Mouse (Mus musculus) small intestine, adult 2 months (tissue): ENCODE measurements around the gene Tbx21. TPM values are rescaled to one million over a fixed set of nuclear protein-coding genes. Genes with fewer than 3 reads are reported as not detected.

ENCODE experiments used
- H3K27ac ChIP-seq: fragments of 200-500 bp; 2 replicates; pipeline ENCODE4 v1.5.1; 2012; ENCODE audit warnings: low read depth, low read length, control low read depth, inconsistent platforms; ENCODE audit not compliant: insufficient read depth
- H3K27me3 ChIP-seq: fragments of 200-500 bp; 2 replicates; pipeline ENCODE4 v1.6.1; 2012; ENCODE audit warnings: mild to moderate bottlenecking, moderate library complexity, low read length, inconsistent platforms; ENCODE audit not compliant: control insufficient read depth, insufficient read depth
- H3K36me3 ChIP-seq: fragments of 200-500 bp; 2 replicates; pipeline ENCODE4 v1.6.1; 2012; ENCODE audit warnings: mild to moderate bottlenecking, low read length, control low read depth, inconsistent platforms; ENCODE audit not compliant: control insufficient read depth, insufficient read depth
- H3K4me1 ChIP-seq: fragments of 200-500 bp; 2 replicates; pipeline ENCODE4 v1.6.1; 2012; ENCODE audit warnings: low read length, inconsistent platforms, mixed read lengths; ENCODE audit not compliant: control insufficient read depth, insufficient read depth, insufficient read length
- H3K4me3 ChIP-seq: fragments of 200-500 bp; 2 replicates; pipeline ENCODE4 v1.5.1; 2012; ENCODE audit warnings: low read depth, mild to moderate bottlenecking, control low read depth, inconsistent platforms, low read length, moderate library complexity
- CTCF ChIP-seq: fragments of 200-500 bp; IDR thresholded peaks from 2 replicates; pipeline ENCODE4 v1.5.1; 2012; ENCODE audit warnings: low read depth, mild to moderate bottlenecking, control low read depth, inconsistent platforms, low read length, moderate library complexity, mixed read lengths; ENCODE audit not compliant: insufficient replicate concordance, insufficient read length; ENCODE audit errors: extremely low read depth
- POLR2A ChIP-seq: fragments of 200-500 bp; IDR thresholded peaks from 2 replicates; pipeline ENCODE4 v1.6.1; 2012; ENCODE audit warnings: low read depth, mild to moderate bottlenecking, control low read depth, inconsistent platforms, low read length, moderate library complexity
- WGBS: fragments of 180-500 bp; shearing (Covaris S2); methylation state at CpG from one replicate; pipeline ENCODE4 v1.1.7; 2018; 5-methylcytosine and 5-hydroxymethylcytosine counted together
- polyA plus RNA-seq: library from polyadenylated mRNA; depleted of rRNA; stranded (reverse); fragments of >200 nt; gene quantifications from 2 replicates; pipeline ENCODE4 v1.2.3, GENCODE M21; 2012

The Tbx21 gene
- polyA plus RNA-seq, 1 experiment = 2.3 TPM

GRCm38 (mm10) chr11:97130318-97130717, 15.2 kb upstream of the Tbx21 start:
- Histone ChIP-seq H3K4me1 (peaks cover 3% of the 10 kb centered on the region), H3K36me3 (no peaks in the 10 kb centered on the region), H3K4me3 (no peak overlapping the region), H3K27ac (no peak overlapping the region), H3K27me3 (0 out of 2 replicates have a peak, but pooled peaks cover 5% of the 10 kb centered on the region)
- no peak for TF ChIP-seq POLR2A
- TF ChIP-seq CTCF = no peak
- WGBS = 70% methylated on average over 7 of the region's 7 CpGs

DNA sequence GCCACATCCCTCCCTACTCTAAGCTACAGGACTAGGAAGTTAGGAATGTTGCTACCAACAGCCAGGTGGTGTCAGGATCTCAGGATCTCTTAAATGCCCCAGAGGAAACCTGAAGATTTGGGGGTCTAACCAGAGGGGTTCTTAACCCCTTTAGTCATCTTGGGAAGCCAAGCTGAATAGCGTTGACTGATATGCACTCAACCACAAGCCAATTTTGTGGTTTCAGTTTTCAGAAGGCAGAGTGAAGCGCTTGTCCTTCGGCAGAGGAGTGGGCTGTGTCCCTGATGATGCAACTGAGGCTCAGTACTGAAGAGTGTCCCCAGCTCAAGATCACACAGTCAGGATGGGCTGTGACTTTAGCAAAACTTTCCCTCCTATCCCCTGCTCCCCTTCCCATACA, 13.8 kb upstream of the Tbx21 start:
- 69% methylated on average over 3 of the region's 3 CpGs for WGBS
- no peaks in the 10 kb centered on the region for H3K36me3 ChIP-seq
- H3K27ac ChIP-seq = no peak overlapping the region
- no peak for TF ChIP-seq POLR2A
- TF ChIP-seq CTCF = no peak
- H3K4me3 ChIP-seq = no peak overlapping the region
- H3K4me1 ChIP-seq = peaks cover 3% of the 10 kb centered on the region
- 0 out of 2 replicates have a peak, but pooled peaks cover 5% of the 10 kb centered on the region for H3K27me3 ChIP-seq

GRCm38 (mm10) chr11:97127470-97128223, 12.5 kb upstream of the Tbx21 start:
- Histone ChIP-seq H3K4me1 (peaks cover 3% of the 10 kb centered on the region), H3K36me3 (no peaks in the 10 kb centered on the region), H3K4me3 (peak overlapping the region; percentile 66), H3K27me3 (no peaks in the 10 kb centered on the region), H3K27ac (no peak overlapping the region)
- WGBS = 32% methylated on average over 19 of the region's 19 CpGs
- TF ChIP-seq CTCF (no peak), POLR2A (no peak)

DNA sequence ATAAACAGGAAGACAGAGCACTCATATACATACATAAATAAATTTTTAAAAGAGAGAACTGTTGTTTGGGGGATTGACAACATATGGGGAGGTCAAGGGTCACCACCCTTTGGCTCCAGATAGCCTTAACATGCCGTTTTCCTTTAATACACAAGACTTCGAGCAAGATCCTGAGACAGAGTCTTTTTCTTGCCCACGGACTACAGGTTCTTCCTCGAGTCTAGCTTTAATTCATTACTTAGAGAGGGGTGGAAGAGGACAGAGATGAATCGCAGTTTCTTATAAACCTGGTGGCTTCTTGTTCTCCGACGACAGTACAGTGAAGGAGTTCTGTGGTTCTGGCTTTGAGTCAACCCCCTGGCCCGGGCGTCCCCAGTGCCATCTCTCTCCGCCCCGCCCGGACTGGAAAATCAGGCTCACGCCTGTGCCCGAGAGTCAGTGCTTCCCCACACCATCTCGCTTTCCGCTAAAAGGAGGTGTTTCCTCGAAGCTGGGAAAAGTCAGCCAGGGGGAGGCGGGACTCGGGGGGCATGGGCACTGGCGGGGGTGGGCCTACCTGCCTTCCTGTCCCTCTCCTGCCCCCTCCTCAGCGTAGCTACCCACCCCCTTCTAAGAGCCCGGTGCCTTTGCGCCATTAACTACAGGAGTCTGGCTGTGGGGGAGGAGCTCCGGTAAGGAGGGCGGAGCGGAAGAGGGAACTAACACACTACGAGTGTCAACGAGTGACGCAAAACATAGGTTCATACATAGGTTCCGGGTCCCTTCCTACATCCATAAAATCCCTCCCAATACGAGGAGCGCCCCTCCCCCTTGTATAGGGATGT, 11.7 kb upstream of the Tbx21 start:
- WGBS = 2% methylated on average over 32 of the region's 32 CpGs
- no peak overlapping the region for H3K27ac ChIP-seq
- peaks cover 3% of the 10 kb centered on the region for H3K4me1 ChIP-seq
- H3K4me3 ChIP-seq = peak overlapping the region; percentile 66
- no peaks in the 10 kb centered on the region for H3K27me3 ChIP-seq
- TF ChIP-seq POLR2A = peak; percentile 20; the same call in 1 of the 2 replicates
- no peak for TF ChIP-seq CTCF
- no peaks in the 10 kb centered on the region for H3K36me3 ChIP-seq

DNA sequence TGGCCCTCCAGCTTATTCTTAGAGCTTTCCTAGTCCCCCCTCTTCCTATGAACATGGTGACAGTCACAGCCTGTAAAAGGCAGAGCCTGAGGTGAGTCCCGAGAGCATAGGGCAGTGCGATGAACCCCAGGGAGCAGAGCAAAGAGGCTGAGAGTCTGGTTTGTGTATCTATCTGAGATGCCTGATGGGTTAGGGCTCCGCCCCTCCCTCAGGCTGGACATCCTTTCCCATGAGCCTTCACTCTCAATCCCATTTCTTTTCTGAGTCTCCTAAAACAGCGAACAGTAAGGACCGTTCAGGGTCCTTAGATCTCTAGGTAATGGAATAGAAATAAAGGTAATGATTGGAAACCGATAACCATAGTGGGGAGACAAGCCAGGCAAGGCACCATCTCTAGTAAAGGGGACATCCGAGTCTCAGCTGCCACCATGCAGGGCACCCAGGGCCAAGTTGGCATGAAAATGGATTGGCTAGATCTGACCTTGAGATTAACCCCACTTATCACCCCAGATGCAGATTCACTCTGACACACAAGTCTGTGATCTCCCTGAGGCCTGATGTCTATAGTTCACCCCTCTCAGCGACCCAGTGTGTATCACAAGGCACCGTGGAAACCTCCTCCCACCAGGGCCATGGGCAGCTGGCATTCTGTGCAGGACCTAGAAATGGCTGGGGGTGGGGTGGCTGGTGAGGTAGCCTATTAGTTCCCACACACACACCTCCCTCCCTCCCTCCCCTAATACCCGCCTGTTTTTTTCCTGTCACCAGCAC, 9.3 kb upstream of the Tbx21 start:
- Histone ChIP-seq H3K4me1 (peaks cover 3% of the 10 kb centered on the region), H3K27ac (no peak overlapping the region)

GRCm38 (mm10) chr11:97123282-97123890, 8.3 kb upstream of the Tbx21 start:
- peaks cover 2% of the 10 kb centered on the region; the same call in 1 of the 2 replicates for H3K27me3 ChIP-seq
- H3K4me1 ChIP-seq = peaks cover 3% of the 10 kb centered on the region
- 21% methylated on average over 11 of the region's 11 CpGs for WGBS
- TF ChIP-seq CTCF (peak; percentile 37; the same call in 1 of the 2 replicates), POLR2A (no peak)
- H3K36me3 ChIP-seq = no peaks in the 10 kb centered on the region
- H3K27ac ChIP-seq = no peak overlapping the region
- H3K4me3 ChIP-seq = no peak overlapping the region

More for the DNA sequence above, 9.3 kb upstream of the Tbx21 start:
- Histone ChIP-seq H3K27me3 (no peaks in the 10 kb centered on the region), H3K36me3 (no peaks in the 10 kb centered on the region), H3K4me3 (no peak overlapping the region)
- no peak for TF ChIP-seq POLR2A
- TF ChIP-seq CTCF = no peak
- 63% methylated on average over 10 of the region's 10 CpGs for WGBS
